Mouse (Mus musculus): ENCODE results near the gene Stat5b. TPM values are rescaled to one million over a fixed set of nuclear protein-coding genes. Genes with fewer than 3 reads are reported as not detected.

Gene Stat5b
- polyA plus RNA-seq, 1 experiment: 178 TPM

DNA sequence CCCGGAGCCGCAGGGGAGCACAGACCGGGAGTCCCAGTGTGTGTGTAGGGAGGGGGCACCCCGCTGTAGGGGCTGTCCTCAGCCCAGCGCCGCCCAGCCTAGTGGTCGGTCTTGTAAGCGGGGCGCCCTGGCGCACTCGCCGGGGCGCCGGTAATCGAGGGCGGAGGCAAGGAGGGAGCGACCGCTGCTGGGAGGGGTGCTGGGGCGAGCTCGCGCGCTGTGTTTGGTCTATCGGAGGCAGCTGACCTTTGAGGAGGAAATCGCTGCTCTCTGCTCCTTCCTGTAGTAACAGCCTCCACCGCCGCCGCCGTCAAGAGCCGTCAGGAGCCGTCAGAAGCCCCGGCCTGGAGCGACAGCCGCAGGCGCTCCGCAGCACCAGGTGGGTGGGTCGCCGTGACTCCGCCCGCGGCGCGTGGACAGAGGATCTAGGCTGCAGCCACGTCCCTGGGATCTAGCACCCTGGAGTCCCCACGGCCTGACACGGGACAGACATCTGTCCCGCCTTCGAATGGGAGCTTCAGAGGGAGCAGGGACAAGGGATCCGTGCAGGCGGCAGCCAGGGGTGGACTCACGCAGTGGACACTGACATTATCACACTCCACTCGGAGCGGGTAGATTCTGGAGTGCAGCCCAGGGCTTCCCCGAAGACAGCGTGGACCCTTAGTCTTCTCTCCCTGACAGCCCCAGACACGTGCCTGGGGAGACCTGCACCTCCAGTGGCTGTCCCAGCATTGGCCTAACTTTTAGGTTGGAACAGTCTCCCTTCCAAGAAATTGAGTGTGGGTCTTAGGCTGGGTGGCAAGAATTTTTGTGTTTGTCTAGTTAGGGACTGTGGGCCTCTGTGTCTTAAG lies 9.9 kb upstream of the Stat5b start:
- under 1% methylated on average over 55 of the region's 55 CpGs for WGBS
- peaks cover 39% of the 10 kb centered on the region for H3K4me1 ChIP-seq (replicated peaks; ENCODE audit: control insufficient read depth, insufficient read depth, low read length)
- DNase-seq: peak; percentile 88
- TF ChIP-seq CTCF (IDR thresholded peaks at IDR 0.05; ENCODE audit: borderline replicate concordance, control insufficient read depth, extremely low read depth, insufficient read depth, low read length, poor library complexity) (peak; percentile 44; the same call in 1 of the 2 replicates), POLR2A (IDR thresholded peaks at IDR 0.05; ENCODE audit: control insufficient read depth, extremely low read depth, insufficient read depth, low read length, poor library complexity) (peak; percentile 66; the same call in 1 of the 2 replicates)
- H3K27ac ChIP-seq (ENCODE audit: control insufficient read depth, insufficient read depth, low read length): peak overlapping the region; percentile 16
- peak overlapping the region; percentile 52 for H3K4me3 ChIP-seq (ENCODE audit: control insufficient read depth, insufficient read depth, low read length)
- no peaks in the 10 kb centered on the region for H3K27me3 ChIP-seq (ENCODE audit: control insufficient read depth, insufficient read depth, low read length)
- peaks cover 9% of the 10 kb centered on the region for H3K36me3 ChIP-seq (ENCODE audit: control insufficient read depth, insufficient read depth, low read length)

DNA sequence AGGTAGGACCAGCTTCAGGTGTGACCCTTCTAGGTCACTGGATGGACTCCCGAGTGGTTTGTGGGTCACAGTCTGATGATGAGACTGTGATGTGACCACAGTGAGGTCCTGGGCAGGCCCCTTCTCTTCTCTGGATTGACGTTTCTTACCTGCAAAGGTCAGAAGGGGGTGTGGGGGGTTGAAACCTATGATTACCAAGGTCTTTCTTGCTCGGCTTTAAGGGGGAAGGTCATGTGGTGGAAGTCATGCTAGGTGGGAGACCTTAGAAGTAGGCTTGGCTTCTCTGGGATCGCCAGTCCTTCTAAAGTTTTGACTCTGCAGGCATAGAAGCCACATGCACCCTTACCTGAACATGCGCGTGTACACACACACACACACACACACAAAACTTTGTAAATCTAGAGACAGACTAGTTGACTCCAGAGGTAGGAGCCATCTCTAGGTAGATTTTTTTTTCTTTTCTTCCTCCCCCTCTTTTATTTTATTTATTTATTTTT lies 9.1 kb upstream of the Stat5b start:
- Histone ChIP-seq H3K27me3 (ENCODE audit: control insufficient read depth, insufficient read depth, low read length) (no peaks in the 10 kb centered on the region), H3K4me3 (ENCODE audit: control insufficient read depth, insufficient read depth, low read length) (no peak overlapping the region), H3K36me3 (ENCODE audit: control insufficient read depth, insufficient read depth, low read length) (0 out of 2 replicates have a peak, but pooled peaks cover 3% of the 10 kb centered on the region), H3K27ac (ENCODE audit: control insufficient read depth, insufficient read depth, low read length) (peak overlapping the region; percentile 46; the same call in 1 of the 2 replicates), H3K4me1 (replicated peaks; ENCODE audit: control insufficient read depth, insufficient read depth, low read length) (peaks cover 35% of the 10 kb centered on the region)
- TF ChIP-seq CTCF (IDR thresholded peaks at IDR 0.05; ENCODE audit: borderline replicate concordance, control insufficient read depth, extremely low read depth, insufficient read depth, low read length, poor library complexity) (no peak), POLR2A (IDR thresholded peaks at IDR 0.05; ENCODE audit: control insufficient read depth, extremely low read depth, insufficient read depth, low read length, poor library complexity) (no peak)
- 41% methylated on average over 6 of the region's 6 CpGs for WGBS
- no peak for DNase-seq

- DNase-seq: no peak
- peak within 1 kb of the TSS; percentile 46; the same call in 1 of the 2 replicates for H3K27ac ChIP-seq (ENCODE audit: control insufficient read depth, insufficient read depth, low read length)
- WGBS: 79% methylated on average over 9 of the region's 9 CpGs
- peak within 1 kb of the TSS; percentile 52 for H3K4me3 ChIP-seq (ENCODE audit: control insufficient read depth, insufficient read depth, low read length)
- 0 out of 2 replicates have a peak, but pooled peaks cover 2% of the 10 kb centered on the region for H3K36me3 ChIP-seq (ENCODE audit: control insufficient read depth, insufficient read depth, low read length)
- no peaks in the 10 kb centered on the region for H3K27me3 ChIP-seq (ENCODE audit: control insufficient read depth, insufficient read depth, low read length)
- peaks cover 35% of the 10 kb centered on the region for H3K4me1 ChIP-seq (replicated peaks; ENCODE audit: control insufficient read depth, insufficient read depth, low read length)
- TF ChIP-seq CTCF (IDR thresholded peaks at IDR 0.05; ENCODE audit: borderline replicate concordance, control insufficient read depth, extremely low read depth, insufficient read depth, low read length, poor library complexity): no peak
- no peak for TF ChIP-seq POLR2A (IDR thresholded peaks at IDR 0.05; ENCODE audit: control insufficient read depth, extremely low read depth, insufficient read depth, low read length, poor library complexity)
These were observed 8.5 kb upstream of the Stat5b start, which contains the start of gene Stat5a for GRCm38 (mm10) chr11:100858935-100859578. TSS of gene Stat5a (plus strand) at chr11:100859351.

GRCm38 (mm10) chr11:100857960-100858359 lies 7.4 kb upstream of the Stat5b start:
- 71% methylated on average over 6 of the region's 6 CpGs for WGBS
- DNase-seq: no peak
- TF ChIP-seq CTCF (IDR thresholded peaks at IDR 0.05; ENCODE audit: borderline replicate concordance, control insufficient read depth, extremely low read depth, insufficient read depth, low read length, poor library complexity) (no peak), POLR2A (IDR thresholded peaks at IDR 0.05; ENCODE audit: control insufficient read depth, extremely low read depth, insufficient read depth, low read length, poor library complexity) (no peak)
- no peaks in the 10 kb centered on the region for H3K36me3 ChIP-seq (ENCODE audit: control insufficient read depth, insufficient read depth, low read length)
- no peaks in the 10 kb centered on the region for H3K27me3 ChIP-seq (ENCODE audit: control insufficient read depth, insufficient read depth, low read length)
- H3K27ac ChIP-seq (ENCODE audit: control insufficient read depth, insufficient read depth, low read length): no peak overlapping the region
- no peak overlapping the region for H3K4me3 ChIP-seq (ENCODE audit: control insufficient read depth, insufficient read depth, low read length)
- peaks cover 38% of the 10 kb centered on the region for H3K4me1 ChIP-seq (replicated peaks; ENCODE audit: control insufficient read depth, insufficient read depth, low read length)

DNA sequence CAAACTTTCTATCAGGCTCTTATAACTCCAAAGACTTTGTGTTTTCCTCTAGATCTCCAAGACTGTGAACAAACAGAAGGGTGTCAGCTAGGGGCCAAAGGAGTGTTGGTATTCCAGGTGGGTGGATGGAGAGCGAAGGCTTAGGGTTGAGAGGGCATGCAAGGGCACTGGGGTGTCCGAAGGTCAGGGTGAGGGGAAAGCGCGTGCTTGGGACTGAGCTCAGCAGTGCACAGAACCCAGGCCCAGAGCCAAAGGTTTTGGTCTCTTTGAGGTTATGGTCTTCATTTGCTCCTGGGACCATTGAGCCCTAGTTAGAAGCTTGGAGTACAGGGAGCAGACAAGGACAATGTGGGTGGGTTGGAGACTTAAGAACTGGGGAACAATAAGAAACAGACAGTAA lies 4.7 kb upstream of the Stat5b start:
- no peak overlapping the region for H3K4me3 ChIP-seq (ENCODE audit: control insufficient read depth, insufficient read depth, low read length)
- TF ChIP-seq POLR2A (IDR thresholded peaks at IDR 0.05; ENCODE audit: control insufficient read depth, extremely low read depth, insufficient read depth, low read length, poor library complexity) (no peak), CTCF (IDR thresholded peaks at IDR 0.05; ENCODE audit: borderline replicate concordance, control insufficient read depth, extremely low read depth, insufficient read depth, low read length, poor library complexity) (no peak)
- no peaks in the 10 kb centered on the region for H3K27me3 ChIP-seq (ENCODE audit: control insufficient read depth, insufficient read depth, low read length)
- DNase-seq: no peak
- 98% methylated on average over 4 of the region's 4 CpGs for WGBS
- no peak overlapping the region for H3K27ac ChIP-seq (ENCODE audit: control insufficient read depth, insufficient read depth, low read length)
- H3K36me3 ChIP-seq (ENCODE audit: control insufficient read depth, insufficient read depth, low read length): no peaks in the 10 kb centered on the region
- H3K4me1 ChIP-seq (replicated peaks; ENCODE audit: control insufficient read depth, insufficient read depth, low read length): peaks cover 32% of the 10 kb centered on the region

DNA sequence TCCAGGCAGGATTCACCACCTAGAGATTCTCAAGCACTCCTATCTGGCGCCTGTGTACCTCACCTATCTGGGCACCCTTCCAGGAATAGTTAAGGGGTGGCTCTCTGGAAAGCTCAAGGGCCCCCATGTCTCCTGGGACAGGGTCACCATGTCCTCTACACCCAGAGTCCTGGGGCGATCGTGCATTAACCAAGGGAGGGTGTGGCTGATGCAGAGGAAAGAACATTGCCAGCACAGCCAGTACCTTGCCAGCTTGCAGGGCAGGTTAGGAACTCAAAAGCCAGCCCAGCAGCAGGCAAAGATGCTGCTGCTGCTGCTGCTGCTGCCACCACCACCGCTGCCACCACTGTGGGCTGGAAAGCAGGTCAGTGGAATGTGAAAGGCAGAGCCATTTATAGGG lies 3.7 kb upstream of the Stat5b start:
- Histone ChIP-seq H3K27me3 (ENCODE audit: control insufficient read depth, insufficient read depth, low read length) (no peaks in the 10 kb centered on the region), H3K36me3 (ENCODE audit: control insufficient read depth, insufficient read depth, low read length) (no peaks in the 10 kb centered on the region), H3K27ac (ENCODE audit: control insufficient read depth, insufficient read depth, low read length) (no peak overlapping the region), H3K4me1 (replicated peaks; ENCODE audit: control insufficient read depth, insufficient read depth, low read length) (peaks cover 27% of the 10 kb centered on the region), H3K4me3 (ENCODE audit: control insufficient read depth, insufficient read depth, low read length) (no peak overlapping the region)
- no peak for TF ChIP-seq POLR2A (IDR thresholded peaks at IDR 0.05; ENCODE audit: control insufficient read depth, extremely low read depth, insufficient read depth, low read length, poor library complexity)
- TF ChIP-seq CTCF (IDR thresholded peaks at IDR 0.05; ENCODE audit: borderline replicate concordance, control insufficient read depth, extremely low read depth, insufficient read depth, low read length, poor library complexity): no peak
- no peak for DNase-seq
- WGBS: 90% methylated on average over 4 of the region's 4 CpGs
